Mouse (Mus musculus): ENCODE results near the gene Med9.
"Not testable (repeated sequence)": the region's sequence is repeated elsewhere in the genome, so short reads cannot be mapped to it uniquely, and the experiment has no call there.

The Med9 gene

GRCm38 (mm10) chr11:59944855-59945254 lies 3.2 kb upstream of the Med9 start:
- DNase-seq (ENCODE audit: low read depth, low spot score), result not testable (repeated sequence)

DNA sequence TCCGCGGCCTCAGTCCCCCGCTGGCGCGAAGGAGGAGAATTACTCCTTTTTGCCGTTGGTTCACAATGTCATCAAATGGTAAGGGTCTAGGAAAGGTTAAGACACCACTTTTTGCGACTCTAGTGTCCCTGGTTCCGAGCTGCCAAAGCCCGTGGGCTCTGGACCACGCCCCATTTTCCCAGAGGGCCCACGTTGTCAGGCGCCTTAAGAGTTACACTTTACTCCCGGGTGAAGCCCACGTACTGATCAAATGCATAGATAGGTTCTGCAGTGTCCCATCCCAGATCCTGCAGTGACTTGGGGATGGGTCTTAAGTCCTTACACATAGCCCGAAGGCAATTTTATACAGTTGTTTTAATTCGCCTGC lies 378 bp downstream of the Med9 start:
- no peak for DNase-seq (ENCODE audit: low read depth, low spot score)

DNA sequence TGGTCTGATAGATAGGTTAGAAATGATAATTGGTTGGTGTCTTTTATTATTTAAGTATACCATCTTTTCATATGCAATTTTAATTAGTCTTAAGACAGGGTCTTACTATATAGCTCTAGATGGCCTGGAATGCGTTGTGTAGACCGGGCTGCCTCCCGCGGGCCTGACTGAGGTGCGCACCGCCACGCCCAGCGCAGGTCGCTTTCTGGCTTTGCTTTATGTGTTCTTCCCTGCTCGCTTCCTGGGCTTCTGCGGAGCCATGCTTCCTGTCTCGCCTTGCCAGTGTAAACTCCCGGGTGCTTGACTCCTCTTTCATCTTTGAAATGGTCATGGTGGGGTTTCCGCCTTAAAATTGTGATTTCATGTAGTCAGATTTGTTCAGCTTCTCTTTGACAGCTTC lies 4.9 kb downstream of the Med9 start:
- DNase-seq (ENCODE audit: low read depth, low spot score), result no peak

- DNase-seq (ENCODE audit: low read depth, low spot score), result no peak
These were observed 8.7 kb downstream of the Med9 start for GRCm38 (mm10) chr11:59956749-59957148.

GRCm38 (mm10) chr11:59959453-59959852 lies 11.4 kb downstream of the Med9 start:
- no peak for DNase-seq (ENCODE audit: low read depth, low spot score)

DNA sequence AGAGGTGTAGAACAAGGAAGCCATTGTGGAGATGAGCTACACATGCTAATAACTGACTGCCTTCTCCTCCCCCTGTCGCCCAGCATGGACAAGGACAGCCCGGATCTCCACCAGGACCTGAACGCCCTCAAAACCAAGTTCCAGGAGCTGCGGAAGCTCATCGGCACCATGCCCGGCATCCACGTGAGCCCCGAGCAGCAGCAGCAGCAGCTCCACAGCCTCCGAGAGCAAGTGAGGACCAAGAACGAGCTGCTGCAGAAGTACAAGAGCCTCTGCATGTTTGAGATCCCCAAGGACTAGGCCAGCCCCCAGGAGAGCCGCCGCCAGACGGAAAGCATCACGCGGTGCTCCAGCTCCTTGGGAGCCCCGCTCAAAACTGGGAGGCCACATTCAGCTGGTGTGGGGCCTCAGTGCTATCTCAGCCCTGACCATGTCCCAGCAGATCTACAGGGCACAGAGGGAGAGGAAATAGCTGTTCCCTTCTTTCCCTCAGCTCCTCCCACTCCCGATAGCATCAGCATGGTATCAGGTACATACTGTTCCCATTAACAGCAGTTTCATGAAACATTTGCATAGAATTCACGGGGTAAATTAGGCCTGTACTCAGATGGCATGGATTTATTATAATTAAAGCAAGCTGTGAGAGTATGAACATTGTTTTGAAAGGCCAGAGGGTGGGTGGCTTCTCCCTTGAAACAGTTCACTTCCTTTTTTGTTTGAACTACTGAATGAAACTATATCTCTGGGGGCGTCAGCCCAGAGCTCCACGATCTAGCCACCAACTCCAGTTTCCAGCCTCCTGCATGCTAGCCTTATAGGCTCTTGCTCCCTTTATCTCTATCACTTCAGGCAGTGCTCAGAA lies 12.7 kb downstream of the Med9 start:
- DNase-seq (ENCODE audit: low read depth, low spot score), result no peak

DNA sequence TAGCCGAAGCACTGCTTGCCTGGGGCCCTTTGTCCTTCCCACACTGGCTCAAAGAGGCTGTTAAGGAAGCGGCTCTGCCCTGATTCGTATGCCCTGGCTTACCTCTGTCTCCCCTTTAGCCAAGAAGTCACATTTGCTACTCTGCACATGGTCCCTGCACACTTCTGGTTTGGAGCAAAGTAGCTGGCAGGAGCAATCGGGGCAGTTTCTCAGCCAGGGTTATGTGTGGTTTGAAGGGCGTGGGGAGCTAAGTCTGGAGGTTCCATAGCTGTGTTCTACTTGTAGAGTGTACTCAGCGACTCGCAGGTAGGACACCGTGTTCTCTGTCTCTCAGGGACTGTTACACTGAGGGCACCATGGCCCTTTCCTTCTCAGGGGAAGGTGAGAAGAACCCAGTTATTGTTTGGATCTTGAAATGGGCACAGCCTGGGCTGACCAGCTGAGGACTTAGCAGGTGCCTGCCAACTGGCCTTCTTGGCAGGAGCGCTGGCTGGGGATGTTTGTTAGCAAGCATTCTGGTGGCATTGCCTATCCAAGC lies 13.4 kb downstream of the Med9 start:
- no peak for DNase-seq (ENCODE audit: low read depth, low spot score)

- no peak for DNase-seq (ENCODE audit: low read depth, low spot score)
These were observed 14.6 kb downstream of the Med9 start for GRCm38 (mm10) chr11:59962590-59962989.

- DNase-seq (ENCODE audit: low read depth, low spot score), result peak; percentile 31
These were observed 15.6 kb downstream of the Med9 start for GRCm38 (mm10) chr11:59963364-59964162.

GRCm38 (mm10) chr11:59964163-59964758 lies 16.3 kb downstream of the Med9 start:
- peak; percentile 10 for DNase-seq (ENCODE audit: low read depth, low spot score)

DNA sequence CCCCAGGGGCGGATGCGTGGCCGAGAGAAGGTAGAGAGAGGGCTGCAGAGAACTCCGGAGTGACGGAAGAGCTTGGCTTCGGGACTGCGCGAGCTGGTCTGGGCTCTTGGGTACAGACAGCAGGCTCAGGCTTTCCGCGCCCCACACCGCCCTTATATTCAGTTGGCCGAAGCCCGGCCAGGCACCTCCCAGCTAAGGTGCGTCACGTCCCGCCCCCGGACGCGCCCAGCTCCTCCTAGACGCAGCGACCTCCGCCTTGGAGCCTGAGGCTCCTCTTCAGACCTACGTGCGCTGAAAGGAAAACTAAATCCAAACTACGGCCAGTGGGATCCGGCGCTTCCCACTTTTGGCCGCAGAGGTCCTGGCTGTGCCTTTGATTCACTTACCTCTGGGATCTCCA lies 16.8 kb downstream of the Med9 start, which contains the start of gene Rasd1:
Rasd1 (minus strand) TSS at position 127 of the 400 bp plus-strand sequence.
- DNase-seq (ENCODE audit: low read depth, low spot score), result peak; percentile 72

GRCm38 (mm10) chr11:59965227-59966101 lies 17.5 kb downstream of the Med9 start:
- peak; percentile 79 for DNase-seq (ENCODE audit: low read depth, low spot score)

- no peak for DNase-seq (ENCODE audit: low read depth, low spot score)
These were observed 18.1 kb downstream of the Med9 start for GRCm38 (mm10) chr11:59966102-59966483.

DNA sequence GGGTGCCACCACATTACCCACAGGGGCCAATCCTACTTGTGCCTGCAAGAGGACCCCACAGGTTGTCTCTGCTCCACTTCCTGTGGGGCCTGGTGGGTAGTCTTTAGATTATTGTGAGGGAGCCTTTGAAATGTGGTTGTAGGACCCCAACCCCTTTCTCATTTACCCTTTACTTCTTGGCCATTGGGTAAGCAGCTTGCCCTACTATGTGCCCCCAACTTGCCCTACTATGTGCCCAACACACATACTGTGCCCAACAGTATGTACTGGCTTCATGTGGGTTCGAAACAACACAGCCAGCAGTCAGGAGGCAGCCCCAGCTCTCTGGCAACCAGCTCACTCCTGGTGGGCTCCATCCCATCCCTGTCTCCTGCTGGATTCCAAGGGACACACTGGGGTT lies 19.8 kb downstream of the Med9 start:
- no peak for DNase-seq (ENCODE audit: low read depth, low spot score)

DNA sequence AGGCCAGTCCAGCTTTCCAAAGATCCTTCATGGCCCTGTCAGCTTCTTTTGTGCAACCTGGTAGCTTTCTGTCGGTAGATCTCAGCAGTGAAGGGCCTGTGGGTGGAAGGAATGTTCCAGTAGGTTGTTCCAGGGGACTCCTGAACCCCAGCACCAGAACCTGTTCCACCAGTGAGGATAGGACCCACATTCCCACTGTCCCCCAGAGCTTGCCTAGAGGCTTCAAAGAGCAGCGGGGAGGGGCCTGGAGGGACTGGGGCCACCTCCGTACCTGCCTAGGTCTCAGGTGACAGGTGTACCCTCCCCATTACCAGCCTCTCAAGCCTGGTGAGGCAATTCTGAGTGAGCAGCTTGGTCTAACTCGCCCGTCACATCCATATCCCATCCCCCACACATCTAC lies 22.8 kb downstream of the Med9 start:
- DNase-seq (ENCODE audit: low read depth, low spot score), result no peak

DNA sequence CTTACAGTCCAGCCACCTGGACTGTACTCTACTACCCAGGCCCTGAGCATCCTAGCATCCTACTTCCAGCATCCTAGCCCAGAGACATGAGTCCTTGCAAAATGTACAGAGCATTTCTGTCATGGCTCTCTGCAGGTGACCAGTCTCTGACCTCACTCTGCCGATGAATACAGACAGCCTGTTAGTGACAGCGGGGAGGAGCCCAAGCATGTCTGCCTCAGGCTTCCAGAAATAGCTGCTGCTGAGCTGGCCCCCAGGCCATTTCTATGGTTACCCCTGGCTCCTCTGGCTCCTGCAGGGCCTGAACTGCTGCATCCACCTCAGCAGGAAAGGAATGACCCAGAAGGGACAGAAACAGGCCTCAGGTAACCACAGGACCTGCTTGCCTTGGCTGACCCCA lies 23.7 kb downstream of the Med9 start:
- no peak for DNase-seq (ENCODE audit: low read depth, low spot score)

GRCm38 (mm10) chr11:59973389-59973788 lies 25.4 kb downstream of the Med9 start:
- DNase-seq (ENCODE audit: low read depth, low spot score), result no peak

GRCm38 (mm10) chr11:59975241-59975640 lies 27.2 kb downstream of the Med9 start:
- DNase-seq (ENCODE audit: low read depth, low spot score), result no peak

GRCm38 (mm10) chr11:59977831-59978230 lies 29.8 kb downstream of the Med9 start:
- DNase-seq (ENCODE audit: low read depth, low spot score), result no peak

DNA sequence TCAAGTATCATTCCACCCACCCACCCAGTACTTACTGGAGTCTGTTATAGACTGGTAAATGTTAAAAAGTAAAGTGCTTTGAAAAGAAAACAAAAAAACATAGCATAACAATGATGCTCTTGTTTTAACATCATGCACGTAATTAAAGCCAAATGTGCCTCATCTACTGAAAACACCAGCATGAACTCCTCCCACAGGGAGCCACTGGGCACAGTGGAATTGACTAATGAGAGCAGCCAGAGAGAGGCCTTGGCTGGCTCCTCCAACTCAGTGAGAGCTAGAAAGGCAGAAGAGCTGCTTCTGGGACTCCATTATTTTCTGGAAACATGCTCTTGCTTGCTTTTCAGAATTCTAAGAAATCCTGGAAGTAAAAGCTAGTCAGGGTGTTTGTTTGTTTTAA lies 41.4 kb downstream of the Med9 start:
- peak; percentile 58 for DNase-seq (ENCODE audit: low read depth, low spot score)

- no peak for DNase-seq (ENCODE audit: low read depth, low spot score)
These were observed 43.4 kb downstream of the Med9 start for GRCm38 (mm10) chr11:59991365-59991764.

Measured in forelimb bud, embryonic 11.5 days (tissue).